Mouse (Mus musculus): ENCODE data around the gene Ing2. TPM values are rescaled to one million over a fixed set of nuclear protein-coding genes. Genes with fewer than 3 reads are reported as not detected.

The Ing2 gene
- polyA plus RNA-seq, 1 experiment from 2014 or later, result 14.4 TPM

DNA sequence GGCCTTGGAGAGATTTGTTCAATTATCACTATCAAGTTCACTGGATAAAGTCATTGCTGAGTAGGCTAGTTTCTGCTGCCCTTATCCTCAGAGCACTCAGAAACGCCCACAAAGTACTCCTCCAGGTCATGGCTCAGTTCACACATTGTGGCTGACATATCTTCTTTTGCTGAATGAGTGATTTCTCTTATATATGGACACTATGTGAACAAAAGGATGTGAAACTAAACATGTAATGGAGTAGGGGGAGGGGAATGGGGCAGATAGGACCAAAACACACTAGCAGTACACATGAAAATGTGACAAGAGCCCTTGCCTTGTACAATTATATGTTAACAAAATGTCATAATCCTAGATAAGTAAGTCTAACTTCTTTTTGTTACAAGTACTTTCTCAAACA lies 27.0 kb upstream of the Ing2 start:
- H3K4me2 ChIP-seq (ENCODE audit: low read depth, low read length), result no peak overlapping the region
- no peak overlapping the region for H3K9ac ChIP-seq (replicated peaks; ENCODE audit: low read length)
- WGBS, result 54% methylated on average over 1 of the region's 1 CpGs
- no peak overlapping the region for H3K27ac ChIP-seq (replicated peaks; ENCODE audit: low read depth, low read length)
- H3K9me3 ChIP-seq (replicated peaks; ENCODE audit: control insufficient read depth, low read length), result no peaks in the 10 kb centered on the region
- H3K4me3 ChIP-seq (ENCODE audit: low read depth, low read length), result no peak overlapping the region
- no peaks in the 10 kb centered on the region for H3K27me3 ChIP-seq (ENCODE audit: control insufficient read depth, insufficient read depth, low read length)
- ATAC-seq (replicated peaks; ENCODE audit: insufficient number of reproducible peaks, low FRiP score, low TSS enrichment, low read depth) (no peak), DNase-seq (ENCODE audit: low spot score) (no peak)
- H3K36me3 ChIP-seq (replicated peaks; ENCODE audit: control insufficient read depth, insufficient read depth, low read depth, low read length), result no peaks in the 10 kb centered on the region; the same call in 1 of the 2 replicates
- H3K4me1 ChIP-seq (ENCODE audit: control insufficient read depth, insufficient read depth, low read length), result no peaks in the 10 kb centered on the region

DNA sequence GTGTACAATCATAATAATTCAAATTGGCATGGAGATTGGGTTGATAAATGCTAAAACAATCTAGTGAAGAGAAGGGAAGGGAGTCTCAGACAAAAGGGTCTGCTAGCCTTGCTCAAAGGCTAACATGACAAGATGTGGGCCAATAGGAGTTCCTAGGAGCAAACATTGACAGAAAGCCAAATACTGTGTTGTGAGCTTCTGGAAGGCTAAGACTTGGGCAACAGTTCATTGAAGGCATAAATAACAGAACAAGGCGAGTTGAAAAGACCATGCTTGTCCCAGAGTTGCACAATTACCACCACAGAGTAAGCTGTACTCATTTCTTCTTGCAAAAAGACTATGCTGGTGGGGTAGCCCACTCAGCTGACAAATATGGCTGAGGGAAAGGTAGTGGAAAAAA lies 22.3 kb upstream of the Ing2 start:
- Histone ChIP-seq H3K4me1 (ENCODE audit: control insufficient read depth, insufficient read depth, low read length) (no peaks in the 10 kb centered on the region), H3K4me3 (ENCODE audit: low read depth, low read length) (no peak overlapping the region), H3K9me3 (replicated peaks; ENCODE audit: control insufficient read depth, low read length) (no peaks in the 10 kb centered on the region), H3K27ac (replicated peaks; ENCODE audit: low read depth, low read length) (no peak overlapping the region), H3K36me3 (replicated peaks; ENCODE audit: control insufficient read depth, insufficient read depth, low read depth, low read length) (no peaks in the 10 kb centered on the region), H3K4me2 (ENCODE audit: low read depth, low read length) (no peak overlapping the region), H3K9ac (replicated peaks; ENCODE audit: low read length) (no peak overlapping the region), H3K27me3 (ENCODE audit: control insufficient read depth, insufficient read depth, low read length) (no peaks in the 10 kb centered on the region)
- ATAC-seq (replicated peaks; ENCODE audit: insufficient number of reproducible peaks, low FRiP score, low TSS enrichment, low read depth) (no peak), DNase-seq (ENCODE audit: low spot score) (no peak)
- WGBS, result 60% methylated on average over 1 of the region's 1 CpGs

DNA sequence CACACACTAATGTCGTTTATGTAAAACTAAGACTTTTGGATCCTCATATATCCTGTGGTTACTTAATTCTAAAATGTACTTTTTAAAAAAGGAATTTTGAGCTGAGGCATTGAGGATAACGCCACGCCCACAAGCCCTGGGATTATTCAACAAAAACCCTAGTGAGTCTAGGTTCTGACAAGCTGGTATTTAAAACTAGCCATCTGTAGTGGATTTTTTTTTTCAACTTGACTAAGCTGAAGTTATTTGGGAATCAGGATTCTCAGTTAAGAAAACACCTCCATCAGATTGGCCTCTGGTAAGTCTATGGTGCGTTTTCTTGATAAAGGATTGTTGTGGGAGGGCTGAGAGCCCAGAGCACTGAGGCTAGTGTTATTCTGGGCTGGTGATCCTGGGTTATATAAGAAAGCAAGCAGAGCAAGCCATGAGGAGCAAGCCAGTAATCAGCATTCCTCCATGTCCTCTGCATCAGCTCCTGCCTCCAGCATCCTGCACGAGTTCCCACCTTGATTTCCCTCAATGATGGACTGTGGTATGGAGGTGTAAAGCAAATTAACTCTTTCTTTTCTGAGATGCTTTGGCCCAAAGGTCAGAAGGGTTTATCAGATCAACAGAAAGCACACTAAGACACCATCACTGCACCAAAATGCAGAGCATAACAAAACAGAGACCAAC lies 20.2 kb upstream of the Ing2 start:
- no peaks in the 10 kb centered on the region for H3K4me1 ChIP-seq (ENCODE audit: control insufficient read depth, insufficient read depth, low read length)
- no peak overlapping the region for H3K4me3 ChIP-seq (ENCODE audit: low read depth, low read length)
- H3K27me3 ChIP-seq (ENCODE audit: control insufficient read depth, insufficient read depth, low read length), result peaks cover 2% of the 10 kb centered on the region; the same call in 1 of the 2 replicates

DNA sequence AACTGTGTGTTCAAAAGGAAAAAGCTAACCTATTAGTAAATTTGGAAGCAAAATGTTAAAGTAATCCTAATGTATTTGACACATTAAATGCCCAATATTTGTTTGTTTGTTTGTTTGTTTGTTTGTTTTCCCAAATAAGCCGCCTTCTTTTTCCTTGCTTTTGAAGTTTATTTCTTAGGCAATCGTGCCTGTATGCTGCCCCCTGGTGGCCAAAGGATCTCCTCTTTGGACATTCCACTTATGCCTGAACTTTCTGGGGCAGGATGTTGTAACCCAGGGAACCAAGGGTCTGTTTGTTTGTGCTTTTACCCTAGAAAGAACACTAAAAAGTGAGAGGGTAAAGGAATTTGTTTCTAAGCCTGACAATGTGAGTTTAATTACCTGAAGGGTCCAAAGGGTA lies 17.8 kb upstream of the Ing2 start:
- no peak for ATAC-seq (replicated peaks; ENCODE audit: insufficient number of reproducible peaks, low FRiP score, low TSS enrichment, low read depth)
- Histone ChIP-seq H3K9me3 (replicated peaks; ENCODE audit: control insufficient read depth, low read length) (no peaks in the 10 kb centered on the region), H3K27me3 (ENCODE audit: control insufficient read depth, insufficient read depth, low read length) (peaks cover 2% of the 10 kb centered on the region; the same call in 1 of the 2 replicates), H3K27ac (replicated peaks; ENCODE audit: low read depth, low read length) (no peak overlapping the region), H3K4me3 (ENCODE audit: low read depth, low read length) (no peak overlapping the region), H3K4me2 (ENCODE audit: low read depth, low read length) (no peak overlapping the region), H3K4me1 (ENCODE audit: control insufficient read depth, insufficient read depth, low read length) (no peaks in the 10 kb centered on the region), H3K9ac (replicated peaks; ENCODE audit: low read length) (no peak overlapping the region), H3K36me3 (replicated peaks; ENCODE audit: control insufficient read depth, insufficient read depth, low read depth, low read length) (no peaks in the 10 kb centered on the region)
- DNase-seq (ENCODE audit: low spot score), result peak; percentile 90
- 22% methylated on average over 2 of the region's 2 CpGs for WGBS

More for the DNA sequence above, 20.2 kb upstream of the Ing2 start:
- 82% methylated on average over 5 of the region's 5 CpGs for WGBS
- Histone ChIP-seq H3K9ac (replicated peaks; ENCODE audit: low read length) (no peak overlapping the region), H3K36me3 (replicated peaks; ENCODE audit: control insufficient read depth, insufficient read depth, low read depth, low read length) (no peaks in the 10 kb centered on the region), H3K4me2 (ENCODE audit: low read depth, low read length) (no peak overlapping the region), H3K9me3 (replicated peaks; ENCODE audit: control insufficient read depth, low read length) (no peaks in the 10 kb centered on the region), H3K27ac (replicated peaks; ENCODE audit: low read depth, low read length) (no peak overlapping the region)
- DNase-seq (ENCODE audit: low spot score) (no peak), ATAC-seq (replicated peaks; ENCODE audit: insufficient number of reproducible peaks, low FRiP score, low TSS enrichment, low read depth) (no peak)

DNA sequence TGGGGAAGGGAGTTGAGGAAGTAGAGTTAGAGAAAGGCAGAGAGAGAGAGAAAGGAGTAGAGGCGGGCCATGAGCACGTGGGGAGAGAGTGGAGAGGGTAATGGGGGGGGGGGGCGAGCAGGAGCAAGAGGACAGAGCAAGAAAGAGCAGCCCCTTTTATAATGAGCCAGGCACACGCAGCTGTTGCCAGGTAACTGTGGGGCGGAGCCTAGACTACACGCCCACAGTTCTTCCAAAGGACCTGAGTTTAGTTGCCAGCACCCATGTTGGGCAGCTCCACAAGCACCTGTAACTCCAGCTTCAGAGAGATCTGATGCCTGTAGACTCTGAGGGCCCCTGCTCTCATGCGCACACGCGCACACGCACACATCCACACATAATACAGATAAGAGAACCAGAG lies 16.5 kb upstream of the Ing2 start:
- Histone ChIP-seq H3K36me3 (replicated peaks; ENCODE audit: control insufficient read depth, insufficient read depth, low read depth, low read length) (no peaks in the 10 kb centered on the region), H3K9me3 (replicated peaks; ENCODE audit: control insufficient read depth, low read length) (no peaks in the 10 kb centered on the region), H3K4me1 (ENCODE audit: control insufficient read depth, insufficient read depth, low read length) (no peaks in the 10 kb centered on the region), H3K4me3 (ENCODE audit: low read depth, low read length) (no peak overlapping the region), H3K27me3 (ENCODE audit: control insufficient read depth, insufficient read depth, low read length) (peaks cover 2% of the 10 kb centered on the region; the same call in 1 of the 2 replicates), H3K4me2 (ENCODE audit: low read depth, low read length) (no peak overlapping the region), H3K27ac (replicated peaks; ENCODE audit: low read depth, low read length) (no peak overlapping the region), H3K9ac (replicated peaks; ENCODE audit: low read length) (no peak overlapping the region)
- 66% methylated on average over 10 of the region's 10 CpGs for WGBS
- no peak for DNase-seq (ENCODE audit: low spot score)
- ATAC-seq (replicated peaks; ENCODE audit: insufficient number of reproducible peaks, low FRiP score, low TSS enrichment, low read depth), result no peak

DNA sequence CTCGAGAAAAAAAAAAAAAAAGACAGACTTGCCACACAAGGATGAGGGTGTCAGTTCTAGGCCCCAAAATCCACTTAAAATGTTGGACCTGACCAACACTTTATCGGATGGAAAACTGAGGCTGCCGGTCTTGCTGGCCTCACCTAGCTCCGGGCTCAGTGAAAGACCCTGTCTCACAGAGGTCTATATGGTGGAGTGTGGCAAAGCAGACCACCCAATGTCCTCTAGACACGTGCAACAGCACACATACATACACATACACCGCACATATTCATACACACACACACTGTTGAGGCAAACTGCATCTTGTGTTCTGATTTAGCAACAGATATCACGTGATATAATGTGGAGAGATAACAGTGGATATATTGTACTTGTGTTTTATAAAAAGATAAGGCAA lies 15.9 kb upstream of the Ing2 start:
- no peak for DNase-seq (ENCODE audit: low spot score)
- no peak overlapping the region for H3K9ac ChIP-seq (replicated peaks; ENCODE audit: low read length)
- H3K4me2 ChIP-seq (ENCODE audit: low read depth, low read length), result peak overlapping the region; percentile 5; the same call in 1 of the 2 replicates
- H3K27ac ChIP-seq (replicated peaks; ENCODE audit: low read depth, low read length), result no peak overlapping the region
- H3K4me3 ChIP-seq (ENCODE audit: low read depth, low read length), result no peak overlapping the region
- H3K4me1 ChIP-seq (ENCODE audit: control insufficient read depth, insufficient read depth, low read length), result no peaks in the 10 kb centered on the region
- WGBS, result 40% methylated on average over 7 of the region's 7 CpGs
- no peaks in the 10 kb centered on the region for H3K9me3 ChIP-seq (replicated peaks; ENCODE audit: control insufficient read depth, low read length)
- H3K36me3 ChIP-seq (replicated peaks; ENCODE audit: control insufficient read depth, insufficient read depth, low read depth, low read length), result no peaks in the 10 kb centered on the region
- 0 out of 2 replicates have a peak, but pooled peaks have one; percentile 29 for ATAC-seq (replicated peaks; ENCODE audit: insufficient number of reproducible peaks, low FRiP score, low TSS enrichment, low read depth)
- H3K27me3 ChIP-seq (ENCODE audit: control insufficient read depth, insufficient read depth, low read length), result peaks cover 2% of the 10 kb centered on the region; the same call in 1 of the 2 replicates

DNA sequence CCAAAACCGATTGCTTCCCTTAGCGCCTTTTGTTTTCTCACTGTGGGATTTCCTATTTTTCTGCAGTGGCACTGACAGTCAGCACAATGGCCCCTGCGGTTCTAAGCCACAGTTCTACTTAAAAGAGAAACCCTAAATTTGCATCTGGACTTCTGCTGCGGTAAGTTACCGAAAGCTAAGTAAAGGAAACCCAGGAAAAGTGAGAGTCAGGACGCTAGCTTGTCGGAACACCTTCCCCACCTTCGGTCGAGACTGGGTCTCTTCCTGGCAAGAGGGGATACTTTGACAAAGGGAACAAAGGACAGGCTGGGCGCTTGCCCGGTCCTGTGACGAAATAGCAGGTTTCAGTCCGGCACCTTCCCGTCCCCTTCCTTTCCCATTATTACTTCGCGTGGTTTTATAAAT lies 15.3 kb upstream of the Ing2 start:
- no peak for ATAC-seq (replicated peaks; ENCODE audit: insufficient number of reproducible peaks, low FRiP score, low TSS enrichment, low read depth)
- H3K27me3 ChIP-seq (ENCODE audit: control insufficient read depth, insufficient read depth, low read length), result peaks cover 2% of the 10 kb centered on the region; the same call in 1 of the 2 replicates
- peak overlapping the region; percentile 5; the same call in 1 of the 2 replicates for H3K4me2 ChIP-seq (ENCODE audit: low read depth, low read length)
- H3K4me1 ChIP-seq (ENCODE audit: control insufficient read depth, insufficient read depth, low read length), result no peaks in the 10 kb centered on the region
- peak overlapping the region; percentile 13 for H3K9ac ChIP-seq (replicated peaks; ENCODE audit: low read length)
- H3K4me3 ChIP-seq (ENCODE audit: low read depth, low read length), result peak overlapping the region; percentile 12; the same call in 1 of the 2 replicates
- H3K9me3 ChIP-seq (replicated peaks; ENCODE audit: control insufficient read depth, low read length), result no peaks in the 10 kb centered on the region
- WGBS, result 3% methylated on average over 16 of the region's 16 CpGs
- H3K36me3 ChIP-seq (replicated peaks; ENCODE audit: control insufficient read depth, insufficient read depth, low read depth, low read length), result no peaks in the 10 kb centered on the region
- no peak overlapping the region for H3K27ac ChIP-seq (replicated peaks; ENCODE audit: low read depth, low read length)
- DNase-seq (ENCODE audit: low spot score), result peak; percentile 33

DNA sequence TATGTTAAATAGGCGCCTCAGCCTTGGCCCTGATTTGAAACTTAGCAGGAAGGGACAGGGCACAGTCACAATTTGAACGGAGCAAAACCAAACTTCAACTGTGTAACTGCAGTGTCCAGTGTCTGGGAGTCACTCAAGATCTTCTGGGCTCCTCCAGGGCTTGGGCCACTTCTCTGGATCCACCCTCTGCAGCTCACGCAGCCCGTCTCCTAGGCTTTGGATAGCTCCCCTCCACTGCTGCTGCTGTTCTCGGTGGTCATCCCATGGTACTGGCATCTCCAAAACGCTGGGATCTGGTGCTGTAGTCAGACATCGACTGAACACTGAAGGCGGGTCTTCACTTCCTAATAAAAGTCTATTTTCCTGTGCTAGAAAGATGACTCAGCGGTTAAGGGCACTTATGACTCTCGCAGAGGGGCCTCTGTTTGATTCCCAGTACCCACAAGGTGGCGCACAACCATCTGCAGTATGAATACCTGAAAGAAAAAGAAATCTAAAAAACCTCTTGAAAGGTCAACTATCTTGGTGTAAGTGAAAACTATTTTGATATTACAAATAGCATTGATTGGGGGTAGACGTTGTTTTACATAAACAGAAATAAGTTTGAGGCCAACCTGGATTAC lies 14.5 kb upstream of the Ing2 start:
- no peak overlapping the region for H3K27ac ChIP-seq (replicated peaks; ENCODE audit: low read depth, low read length)
- no peaks in the 10 kb centered on the region for H3K4me1 ChIP-seq (ENCODE audit: control insufficient read depth, insufficient read depth, low read length)
- H3K4me2 ChIP-seq (ENCODE audit: low read depth, low read length), result no peak overlapping the region
- DNase-seq (ENCODE audit: low spot score) (peak; percentile 63), ATAC-seq (replicated peaks; ENCODE audit: insufficient number of reproducible peaks, low FRiP score, low TSS enrichment, low read depth) (no peak)
- no peaks in the 10 kb centered on the region for H3K9me3 ChIP-seq (replicated peaks; ENCODE audit: control insufficient read depth, low read length)
- no peak overlapping the region for H3K9ac ChIP-seq (replicated peaks; ENCODE audit: low read length)
- no peak overlapping the region for H3K4me3 ChIP-seq (ENCODE audit: low read depth, low read length)
- no peaks in the 10 kb centered on the region for H3K36me3 ChIP-seq (replicated peaks; ENCODE audit: control insufficient read depth, insufficient read depth, low read depth, low read length)
- WGBS, result 50% methylated on average over 12 of the region's 12 CpGs
- peaks cover 2% of the 10 kb centered on the region; the same call in 1 of the 2 replicates for H3K27me3 ChIP-seq (ENCODE audit: control insufficient read depth, insufficient read depth, low read length)

Measured in embryonic facial prominence, embryonic 11.5 days (tissue).